Mouse (Mus musculus) hindbrain, embryonic 13.5 days (tissue): ENCODE data around the gene Tmem169. TPM values are rescaled to one million over a fixed set of nuclear protein-coding genes. Genes with fewer than 3 reads are reported as not detected.
"Not testable (repeated sequence)": the region's sequence is repeated elsewhere in the genome, so short reads cannot be mapped to it uniquely, and the experiment has no call there.

Experiments used
- ATAC-seq: fragments of 200-750 bp; cut with Nextera tagmentation; 2 replicates; pipeline ENCODE4 v1.8.0; 2017; ENCODE audit warnings: moderate TSS enrichment; ENCODE audit not compliant: low FRiP score
- H3K27ac ChIP-seq: fragments of 300-500 bp; sonication (generic); 2 replicates; pipeline ENCODE4 v1.5.1; 2015; ENCODE audit warnings: inconsistent platforms, mild to moderate bottlenecking, moderate library complexity
- H3K27me3 ChIP-seq: fragments of 300-500 bp; sonication (generic); 2 replicates; pipeline ENCODE4 v1.6.1; 2015; ENCODE audit warnings: mild to moderate bottlenecking, inconsistent platforms
- H3K36me3 ChIP-seq: fragments of 300-500 bp; sonication (generic); 2 replicates; pipeline ENCODE4 v1.6.1; 2015; ENCODE audit warnings: mild to moderate bottlenecking, inconsistent platforms
- H3K4me1 ChIP-seq: fragments of 300-500 bp; sonication (generic); replicated peaks from 2 replicates; pipeline ENCODE4 v1.6.1; 2015; ENCODE audit warnings: inconsistent platforms
- H3K4me2 ChIP-seq: fragments of 300-500 bp; sonication (generic); 2 replicates; pipeline ENCODE4 v1.6.1; 2015; ENCODE audit warnings: inconsistent platforms, mild to moderate bottlenecking, moderate library complexity
- H3K4me3 ChIP-seq: fragments of 300-500 bp; sonication (generic); 2 replicates; pipeline ENCODE4 v1.5.1; 2015; ENCODE audit warnings: mild to moderate bottlenecking, inconsistent platforms
- H3K9ac ChIP-seq: fragments of 300-500 bp; sonication (generic); 2 replicates; pipeline ENCODE4 v1.6.1; 2015; ENCODE audit warnings: mild to moderate bottlenecking, inconsistent platforms
- H3K9me3 ChIP-seq: fragments of 300-500 bp; sonication (generic); 2 replicates; pipeline ENCODE4 v1.6.1; 2016; ENCODE audit warnings: inconsistent platforms
- WGBS: fragments of 180-500 bp; shearing (Covaris S2); methylation state at CpG from one replicate; pipeline ENCODE4 v1.1.7; 2015; 5-methylcytosine and 5-hydroxymethylcytosine counted together
- polyA plus RNA-seq: library from polyadenylated mRNA; unstranded; fragments of >200 nt; fragmentation: Nextera tagmentation; extraction: Ambion mirVana; gene quantifications from 2 replicates; pipeline ENCODE4 v1.2.1, GENCODE M21; 2015

The Tmem169 gene
- 42.3 and 46.8 TPM in 2 replicates for polyA plus RNA-seq

GRCm38 (mm10) chr1:72283992-72284485, at the start of gene Tmem169, which contains the start of gene Pecr:
Tmem169 (plus strand) TSS chr1:72284369.
Pecr (minus strand) TSS chr1:72284314.
- Histone ChIP-seq H3K27me3 (no peaks in the 10 kb centered on the region), H3K36me3 (no peaks in the 10 kb centered on the region; the same call in 1 of the 2 replicates), H3K27ac (peak within 1 kb of the TSS; percentile 94), H3K4me2 (peak within 1 kb of the TSS; percentile 81), H3K4me3 (peak within 1 kb of the TSS; percentile 54), H3K9me3 (no peaks in the 10 kb centered on the region), H3K4me1 (peaks cover 38% of the 10 kb centered on the region), H3K9ac (peak within 1 kb of the TSS; percentile 89)
- peak; percentile 98 for ATAC-seq
- WGBS = under 1% methylated on average over 30 of the region's 30 CpGs

- Histone ChIP-seq H3K4me2 (peak overlapping the region; percentile 67), H3K27ac (peak overlapping the region; percentile 83), H3K9ac (peak overlapping the region; percentile 70), H3K4me3 (peak overlapping the region; percentile 59), H3K27me3 (peaks cover 29% of the 10 kb centered on the region)
- H3K9me3 ChIP-seq, H3K36me3 ChIP-seq, H3K4me1 ChIP-seq: not testable (repeated sequence)
- WGBS = under 1% methylated on average over 35 of the region's 50 CpGs
- peak; percentile 87 for ATAC-seq
These were observed 47.7 kb upstream of the Tmem169 start for GRCm38 (mm10) chr1:72236363-72237006.

GRCm38 (mm10) chr1:72237007-72237775, 47.0 kb upstream of the Tmem169 start:
- WGBS = 7% methylated on average over 12 of the region's 13 CpGs
- no peak overlapping the region for H3K9ac ChIP-seq
- no peak for ATAC-seq

GRCm38 (mm10) chr1:72238016-72238580, 46.1 kb upstream of the Tmem169 start:
- H3K27me3 ChIP-seq = peaks cover 26% of the 10 kb centered on the region
- peaks cover 6% of the 10 kb centered on the region; the same call in 1 of the 2 replicates for H3K4me1 ChIP-seq
- H3K9ac ChIP-seq = no peak overlapping the region
- no peak overlapping the region for H3K4me3 ChIP-seq
- ATAC-seq = no peak
- no peak overlapping the region for H3K4me2 ChIP-seq
- 70% methylated on average over 10 of the region's 10 CpGs for WGBS
- no peak overlapping the region for H3K27ac ChIP-seq
- no peaks in the 10 kb centered on the region for H3K36me3 ChIP-seq
- H3K9me3 ChIP-seq = no peaks in the 10 kb centered on the region

More at GRCm38 (mm10) chr1:72237007-72237775, 47.0 kb upstream of the Tmem169 start:
- H3K27me3 ChIP-seq = peaks cover 29% of the 10 kb centered on the region
- no peaks in the 10 kb centered on the region for H3K9me3 ChIP-seq
- peak overlapping the region; percentile 50 for H3K4me2 ChIP-seq
- peak overlapping the region; percentile 28 for H3K4me3 ChIP-seq
- H3K36me3 ChIP-seq = no peaks in the 10 kb centered on the region
- no peak overlapping the region for H3K27ac ChIP-seq
- peaks cover 6% of the 10 kb centered on the region; the same call in 1 of the 2 replicates for H3K4me1 ChIP-seq

GRCm38 (mm10) chr1:72239113-72239512, 45.1 kb upstream of the Tmem169 start:
- not testable (repeated sequence) for H3K36me3 ChIP-seq, H3K9me3 ChIP-seq, H3K27ac ChIP-seq, H3K9ac ChIP-seq, H3K4me1 ChIP-seq, H3K4me3 ChIP-seq, ATAC-seq, H3K4me2 ChIP-seq
- H3K27me3 ChIP-seq = peaks cover 23% of the 10 kb centered on the region
- WGBS = 81% methylated on average over 3 of the region's 3 CpGs

GRCm38 (mm10) chr1:72242581-72243143, 41.5 kb upstream of the Tmem169 start:
- Histone ChIP-seq H3K4me1 (peaks cover 2% of the 10 kb centered on the region; the same call in 1 of the 2 replicates), H3K36me3 (no peaks in the 10 kb centered on the region), H3K4me2 (no peak overlapping the region), H3K9me3 (no peaks in the 10 kb centered on the region), H3K27ac (no peak overlapping the region), H3K9ac (no peak overlapping the region), H3K27me3 (peaks cover 9% of the 10 kb centered on the region), H3K4me3 (no peak overlapping the region)
- no peak for ATAC-seq
- 88% methylated on average over 5 of the region's 5 CpGs for WGBS

GRCm38 (mm10) chr1:72243656-72244316, 40.4 kb upstream of the Tmem169 start:
- peak; percentile 95 for ATAC-seq
- under 1% methylated on average over 46 of the region's 47 CpGs for WGBS
- Histone ChIP-seq H3K9me3 (no peaks in the 10 kb centered on the region), H3K4me1 (0 out of 2 replicates have a peak, but pooled peaks cover 2% of the 10 kb centered on the region), H3K4me2 (peak overlapping the region; percentile 54), H3K4me3 (peak overlapping the region; percentile 48), H3K9ac (peak overlapping the region; percentile 84), H3K27me3 (no peaks in the 10 kb centered on the region), H3K27ac (peak overlapping the region; percentile 97), H3K36me3 (no peaks in the 10 kb centered on the region)

GRCm38 (mm10) chr1:72244317-72245036, 39.7 kb upstream of the Tmem169 start:
- Histone ChIP-seq H3K4me1 (0 out of 2 replicates have a peak, but pooled peaks cover 2% of the 10 kb centered on the region), H3K9ac (peak overlapping the region; percentile 43), H3K4me3 (peak overlapping the region; percentile 48), H3K9me3 (no peaks in the 10 kb centered on the region), H3K36me3 (no peaks in the 10 kb centered on the region), H3K27ac (peak overlapping the region; percentile 97), H3K27me3 (no peaks in the 10 kb centered on the region), H3K4me2 (peak overlapping the region; percentile 54)
- no peak for ATAC-seq
- under 1% methylated on average over 12 of the region's 12 CpGs for WGBS

GRCm38 (mm10) chr1:72248226-72248737, 35.9 kb upstream of the Tmem169 start:
- H3K9ac ChIP-seq, H3K9me3 ChIP-seq, ATAC-seq, H3K4me2 ChIP-seq, H3K36me3 ChIP-seq, H3K4me3 ChIP-seq, H3K27ac ChIP-seq, H3K4me1 ChIP-seq, H3K27me3 ChIP-seq: not testable (repeated sequence)
- WGBS = 48% methylated on average over 9 of the region's 9 CpGs

- Histone ChIP-seq H3K36me3 (no peaks in the 10 kb centered on the region), H3K4me2 (no peak overlapping the region), H3K4me3 (no peak overlapping the region), H3K9ac (no peak overlapping the region), H3K9me3 (no peaks in the 10 kb centered on the region), H3K27me3 (no peaks in the 10 kb centered on the region), H3K27ac (no peak overlapping the region), H3K4me1 (peaks cover 20% of the 10 kb centered on the region)
- no peak for ATAC-seq
- 90% methylated on average over 1 of the region's 1 CpGs for WGBS
These were observed 32.4 kb upstream of the Tmem169 start for GRCm38 (mm10) chr1:72251806-72252205.
